Mouse (Mus musculus) C2C12 (cell line): ENCODE data around the gene Armh2. TPM values are rescaled to one million over a fixed set of nuclear protein-coding genes. Genes with fewer than 3 reads are reported as not detected.

Source experiments
- H3K27me3 ChIP-seq: one replicate; pipeline ENCODE4 v1.6.1; 2011; ENCODE audit not compliant: control insufficient read depth, insufficient read depth, insufficient read length
- H3K36me3 ChIP-seq: one replicate; pipeline ENCODE4 v1.6.1; 2011; ENCODE audit not compliant: control insufficient read depth, insufficient read depth
- H3K4me3 ChIP-seq: one replicate; pipeline ENCODE4 v1.5.1; 2011; ENCODE audit warnings: mild to moderate bottlenecking, control low read depth; ENCODE audit not compliant: poor library complexity, insufficient read depth, severe bottlenecking
- H3K79me2 ChIP-seq: one replicate; pipeline ENCODE4 v1.6.1; 2011; ENCODE audit not compliant: control insufficient read depth, insufficient read depth
- H3K79me3 ChIP-seq: one replicate; pipeline ENCODE4 v1.6.1; 2011; ENCODE audit warnings: low read depth, control low read depth
- H3ac ChIP-seq: one replicate; pipeline ENCODE3; 2011; ENCODE audit warnings: low read depth; ENCODE audit not compliant: control insufficient read depth, insufficient read length
- CEBPB ChIP-seq: IDR thresholded peaks from one replicate; pipeline ENCODE4 v1.6.1; 2011; ENCODE audit warnings: low read depth, mild to moderate bottlenecking, control low read depth, moderate library complexity
- CTCF ChIP-seq: IDR thresholded peaks from one replicate; pipeline ENCODE4 v1.5.1; 2011; ENCODE audit not compliant: control insufficient read depth, insufficient read depth, insufficient read length
- FOSL1 ChIP-seq: IDR thresholded peaks from one replicate; pipeline ENCODE4 v1.8.0; 2011; ENCODE audit warnings: mild to moderate bottlenecking, low read length; ENCODE audit not compliant: poor library complexity, insufficient read depth, severe bottlenecking
- MAX ChIP-seq: IDR thresholded peaks from one replicate; pipeline ENCODE4 v1.6.1; 2011; ENCODE audit warnings: mild to moderate bottlenecking, control low read depth
- MYOD1 ChIP-seq: IDR thresholded peaks from one replicate; pipeline ENCODE4 v1.6.1; 2011; ENCODE audit warnings: low read depth; ENCODE audit not compliant: control insufficient read depth, insufficient read length
- MYOG ChIP-seq: IDR thresholded peaks from one replicate; pipeline ENCODE4 v1.6.1; 2011; ENCODE audit not compliant: control insufficient read depth, insufficient read length; ENCODE audit errors: extremely low read depth
- USF1 ChIP-seq: IDR thresholded peaks from one replicate; pipeline ENCODE4 v1.6.1; 2011; ENCODE audit warnings: low read depth, mild to moderate bottlenecking, control low read depth, moderate library complexity
- polyA plus RNA-seq: library from polyadenylated mRNA; unstranded; fragments of >200 nt; fragmentation: generic; extraction: Trizol; gene quantifications from one replicate; pipeline ENCODE4 v1.2.1, GENCODE M21; 2012; ENCODE audit warnings: missing spikeins

Gene Armh2
- polyA plus RNA-seq, 1 experiment: not detected

DNA sequence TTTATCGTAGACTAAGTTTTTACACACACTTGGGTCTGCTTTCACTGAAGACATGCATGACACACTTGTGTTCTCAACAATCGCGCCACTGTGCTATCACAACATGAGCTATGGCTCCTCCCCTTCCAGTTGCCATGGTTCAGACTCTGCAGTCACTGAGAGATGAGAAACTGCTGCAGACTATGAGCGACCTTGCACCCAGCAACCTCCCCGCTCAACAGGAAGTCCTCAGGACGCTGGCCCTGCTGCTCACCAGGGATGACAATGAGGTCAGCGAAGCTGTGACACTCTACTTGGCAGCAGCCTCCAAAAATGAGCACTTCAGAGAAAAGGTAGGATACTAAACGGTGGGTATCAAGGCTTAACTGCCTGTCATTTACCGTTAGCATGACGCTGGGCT lies 19.5 kb upstream of the Armh2 start:
- H3ac ChIP-seq: no peak overlapping the region
- H3K36me3 ChIP-seq: no peaks in the 10 kb centered on the region
- no peak for TF ChIP-seq USF1
- no peak for TF ChIP-seq MAX
- no peak for TF ChIP-seq MYOG
- no peak for TF ChIP-seq CTCF
- no peak for TF ChIP-seq FOSL1
- no peak for TF ChIP-seq CEBPB
- no peak for TF ChIP-seq MYOD1
- no peak overlapping the region for H3K4me3 ChIP-seq
- no peaks in the 10 kb centered on the region for H3K79me2 ChIP-seq
- H3K79me3 ChIP-seq: no peaks in the 10 kb centered on the region
- H3K27me3 ChIP-seq: no peaks in the 10 kb centered on the region

DNA sequence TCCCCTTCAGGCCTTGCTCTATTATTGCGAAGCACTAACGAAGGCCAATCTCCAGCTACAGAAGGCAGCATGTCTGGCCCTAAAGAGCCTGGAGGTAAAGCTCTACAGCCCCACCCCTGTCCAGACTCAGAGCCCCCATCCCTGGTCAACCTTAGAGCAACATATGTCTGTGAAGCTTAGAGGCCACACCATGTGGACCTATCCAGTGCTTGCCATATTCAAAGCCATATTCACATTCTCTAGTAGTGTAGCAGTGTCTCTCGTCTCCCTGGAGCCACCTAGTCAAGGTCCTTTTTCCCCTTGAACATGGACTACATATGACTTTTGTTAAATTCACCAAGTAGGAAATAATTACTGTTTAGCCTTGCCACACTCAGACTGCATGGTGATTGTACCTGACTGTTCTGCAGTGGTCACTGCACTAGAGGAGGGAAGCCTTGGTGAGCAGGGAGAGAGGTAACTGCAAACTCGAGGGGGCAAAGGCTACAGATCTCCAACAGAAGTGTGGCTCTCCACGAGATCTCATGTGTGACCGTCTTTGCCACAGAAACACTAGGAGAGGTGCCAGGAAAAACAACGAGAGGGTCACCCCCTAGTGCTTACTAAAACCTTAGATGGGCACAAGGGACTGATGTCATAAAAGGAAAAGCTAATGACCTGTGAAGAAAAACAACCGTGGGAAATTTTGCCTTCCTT lies 17.2 kb upstream of the Armh2 start:
- no peak for TF ChIP-seq CEBPB
- TF ChIP-seq USF1: no peak
- TF ChIP-seq FOSL1: no peak
- no peak for TF ChIP-seq MYOD1
- TF ChIP-seq MYOG: no peak
- TF ChIP-seq MAX: no peak
- TF ChIP-seq CTCF: no peak
- Histone ChIP-seq H3K27me3 (no peaks in the 10 kb centered on the region), H3K79me3 (no peaks in the 10 kb centered on the region), H3ac (no peak overlapping the region), H3K79me2 (no peaks in the 10 kb centered on the region), H3K36me3 (no peaks in the 10 kb centered on the region), H3K4me3 (no peak overlapping the region)

DNA sequence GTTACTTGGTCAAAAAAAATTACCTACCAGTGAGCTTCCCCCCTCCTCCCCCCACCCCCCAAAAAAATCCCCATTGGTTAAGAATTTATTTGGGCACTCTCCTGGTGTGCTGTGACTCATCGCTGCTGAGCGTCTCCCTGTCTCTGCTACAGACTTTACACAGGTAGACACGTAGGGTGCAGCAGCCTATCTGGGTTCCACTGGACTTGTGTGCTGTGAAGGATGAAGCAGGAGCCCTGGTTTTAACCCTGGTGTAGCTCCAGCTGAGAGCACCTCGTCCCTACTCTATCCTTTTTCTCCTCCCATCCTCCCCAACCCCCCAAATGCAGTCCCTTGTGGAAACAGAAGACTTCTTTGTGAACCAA lies 16.7 kb upstream of the Armh2 start:
- no peak for TF ChIP-seq FOSL1
- no peak for TF ChIP-seq MAX
- TF ChIP-seq MYOD1: no peak
- no peak for TF ChIP-seq MYOG
- no peak for TF ChIP-seq CEBPB
- no peak for TF ChIP-seq USF1
- H3K79me2 ChIP-seq: no peaks in the 10 kb centered on the region
- no peak overlapping the region for H3ac ChIP-seq

DNA sequence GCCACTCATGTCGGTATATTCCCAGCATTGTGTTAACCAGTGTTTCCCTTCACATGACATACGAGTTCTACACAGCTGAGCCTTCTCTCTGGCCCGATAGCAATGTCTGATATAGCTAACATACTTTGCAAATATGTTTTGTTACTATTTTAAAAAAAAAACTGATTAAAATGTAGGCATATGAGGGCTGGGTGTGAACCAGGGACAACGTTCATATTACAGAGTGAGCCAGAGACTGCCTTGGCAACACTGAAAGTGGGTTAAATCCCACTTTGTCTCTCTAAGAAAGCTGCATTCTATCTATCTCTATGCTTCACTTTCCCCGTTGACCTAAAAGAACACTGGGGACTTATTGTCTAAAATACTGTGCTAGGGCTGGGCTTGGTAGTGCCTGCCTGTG lies 11.9 kb upstream of the Armh2 start:
- TF ChIP-seq CTCF: no peak
- TF ChIP-seq USF1: no peak
- no peak for TF ChIP-seq MYOD1
- TF ChIP-seq FOSL1: no peak
- TF ChIP-seq CEBPB: no peak
- no peak for TF ChIP-seq MYOG
- TF ChIP-seq MAX: no peak
- H3K79me3 ChIP-seq: no peaks in the 10 kb centered on the region
- no peak overlapping the region for H3K4me3 ChIP-seq
- H3ac ChIP-seq: no peak overlapping the region
- no peaks in the 10 kb centered on the region for H3K27me3 ChIP-seq
- H3K79me2 ChIP-seq: no peaks in the 10 kb centered on the region
- H3K36me3 ChIP-seq: no peaks in the 10 kb centered on the region

More for the DNA sequence above, 16.7 kb upstream of the Armh2 start:
- no peaks in the 10 kb centered on the region for H3K79me3 ChIP-seq
- H3K36me3 ChIP-seq: no peaks in the 10 kb centered on the region
- H3K4me3 ChIP-seq: no peak overlapping the region
- no peaks in the 10 kb centered on the region for H3K27me3 ChIP-seq

DNA sequence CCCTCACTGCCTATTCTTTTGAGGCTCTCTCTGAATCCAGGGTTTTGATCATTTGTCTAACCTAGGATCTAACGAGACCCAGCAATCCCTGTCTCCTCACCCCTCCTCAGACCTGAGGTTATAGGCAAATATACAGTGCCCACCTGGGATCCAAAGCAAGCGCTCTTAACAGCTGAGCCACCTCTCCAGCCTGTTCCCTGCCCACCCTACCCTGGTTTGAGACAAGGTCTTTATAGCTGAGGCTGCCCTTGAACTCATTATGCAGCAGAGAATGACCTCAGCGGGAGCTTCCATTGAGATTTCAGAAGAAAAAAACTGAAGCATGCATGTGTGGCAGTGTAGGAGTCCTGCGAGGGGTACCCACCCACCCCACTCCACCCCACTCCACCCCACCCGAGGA lies 6.5 kb upstream of the Armh2 start:
- H3K4me3 ChIP-seq: no peak overlapping the region
- H3ac ChIP-seq: no peak overlapping the region
- no peaks in the 10 kb centered on the region for H3K79me2 ChIP-seq
- no peaks in the 10 kb centered on the region for H3K79me3 ChIP-seq
- no peaks in the 10 kb centered on the region for H3K27me3 ChIP-seq
- TF ChIP-seq CEBPB (no peak), MYOD1 (no peak), FOSL1 (no peak), CTCF (no peak), USF1 (no peak)
- H3K36me3 ChIP-seq: peaks cover 3% of the 10 kb centered on the region

DNA sequence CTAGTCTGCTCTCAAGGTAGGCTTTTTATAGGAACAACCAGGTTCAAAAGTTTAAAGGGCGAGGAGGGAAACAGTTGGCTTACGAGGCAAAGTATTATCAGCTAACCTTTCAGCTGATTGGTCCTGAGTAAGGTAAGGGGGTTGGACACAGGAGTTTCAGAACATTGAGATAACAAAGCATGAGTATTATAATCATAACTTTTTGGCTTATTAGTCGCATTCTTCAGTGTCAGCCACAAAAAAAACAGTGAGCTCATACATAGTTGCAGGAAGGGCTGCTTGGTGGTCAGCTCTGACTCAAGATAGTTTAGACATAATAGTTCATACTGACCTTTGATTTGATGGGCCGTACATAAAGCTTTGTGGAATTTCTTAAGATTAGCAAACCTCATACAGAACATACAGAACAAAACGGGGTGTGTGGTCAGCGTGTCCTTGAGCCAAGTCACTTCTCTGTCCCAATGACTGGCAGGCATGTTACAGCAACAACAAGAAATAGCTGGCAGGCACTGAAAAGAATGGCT lies 5.4 kb upstream of the Armh2 start:
- no peak overlapping the region for H3ac ChIP-seq
- H3K79me3 ChIP-seq: no peaks in the 10 kb centered on the region
- no peaks in the 10 kb centered on the region for H3K79me2 ChIP-seq
- H3K36me3 ChIP-seq: peaks cover 8% of the 10 kb centered on the region
- no peaks in the 10 kb centered on the region for H3K27me3 ChIP-seq
- H3K4me3 ChIP-seq: no peak overlapping the region
- TF ChIP-seq CEBPB: no peak
